Mouse (Mus musculus) neutrophil, adult 5-6 weeks (primary cell): ENCODE measurements around the gene Vav2. TPM values are rescaled to one million over a fixed set of nuclear protein-coding genes. Genes with fewer than 3 reads are reported as not detected.
A peak's percentile ranks its signal among the peaks of the same experiment; 100 is the strongest.

Experiments
- ATAC-seq: fragments of 151-379, 151-347 bp; 2 replicates; pipeline ENCODE4 v1.8.0; 2017; ENCODE audit warnings: mild to moderate bottlenecking, moderate TSS enrichment; ENCODE audit not compliant: insufficient number of reproducible peaks, poor library complexity, low FRiP score, severe bottlenecking; ENCODE audit errors: extremely low read depth
- total RNA-seq: library from RNA; stranded (forward); fragments of 200-1000 nt; gene quantifications from 2 replicates; pipeline ENCODE4 v1.2.3, GENCODE M21; 2017

Vav2 gene
- 38.4 and 39.5 TPM in 2 replicates for total RNA-seq

GRCm38 (mm10) chr2:27426855-27427457 lies at the start of gene Vav2:
TSS of gene Vav2 (minus strand) at chr2:27427033.
- ATAC-seq: peak; percentile 81

- peak; percentile 77 for ATAC-seq
Observed at GRCm38 (mm10) chr2:27475495-27476302, 48.9 kb upstream of the Vav2 start.

GRCm38 (mm10) chr2:27474621-27475484 lies 48.0 kb upstream of the Vav2 start:
- no peak for ATAC-seq

- no peak for ATAC-seq
Observed at GRCm38 (mm10) chr2:27473911-27474310, 47.1 kb upstream of the Vav2 start.

GRCm38 (mm10) chr2:27473061-27473765 lies 46.4 kb upstream of the Vav2 start:
- ATAC-seq: no peak

- no peak for ATAC-seq
Observed at GRCm38 (mm10) chr2:27471170-27471584, 44.3 kb upstream of the Vav2 start.

GRCm38 (mm10) chr2:27470535-27470934 lies 43.7 kb upstream of the Vav2 start:
- no peak for ATAC-seq

- ATAC-seq: no peak
Observed at GRCm38 (mm10) chr2:27469991-27470355, 43.1 kb upstream of the Vav2 start.

- peak; percentile 44; the same call in 1 of the 2 replicates for ATAC-seq
Observed at GRCm38 (mm10) chr2:27469292-27469990, 42.6 kb upstream of the Vav2 start.

- ATAC-seq: no peak
Observed at GRCm38 (mm10) chr2:27462901-27463300, 36.1 kb upstream of the Vav2 start.

GRCm38 (mm10) chr2:27461881-27462660 lies 35.2 kb upstream of the Vav2 start:
- ATAC-seq: no peak

GRCm38 (mm10) chr2:27460651-27461050 lies 33.8 kb upstream of the Vav2 start:
- no peak for ATAC-seq

- no peak for ATAC-seq
Observed at GRCm38 (mm10) chr2:27460163-27460562, 33.3 kb upstream of the Vav2 start.

- no peak for ATAC-seq
Observed at GRCm38 (mm10) chr2:27459735-27460134, 32.9 kb upstream of the Vav2 start.

- ATAC-seq: no peak
Observed at GRCm38 (mm10) chr2:27450226-27450625, 23.4 kb upstream of the Vav2 start.

- ATAC-seq: no peak
Observed at GRCm38 (mm10) chr2:27447782-27448181, 20.9 kb upstream of the Vav2 start.

GRCm38 (mm10) chr2:27446812-27447211 lies 20.0 kb upstream of the Vav2 start:
- no peak for ATAC-seq

- no peak for ATAC-seq
Observed at GRCm38 (mm10) chr2:27445910-27446309, 19.1 kb upstream of the Vav2 start.
